Mouse (Mus musculus) left cerebral cortex, postnatal 36 days (tissue): ENCODE measurements around the gene Col26a1. TPM values are rescaled to one million over a fixed set of nuclear protein-coding genes. Genes with fewer than 3 reads are reported as not detected.

Source experiments
- DNase-seq, 2 experiments: peaks; one replicate each; pipeline ENCODE4 v3.0.0; 2021 to 2022; ENCODE audit warnings: low spot score in 2 of 2, mixed read lengths in 1 of 2
- intact Hi-C: fragments of 180-260 bp; cut with DNase I; formaldehyde crosslinking; loops from one replicate; pipeline ENCODE4 v1.15.1; 2025
- total RNA-seq, 2 experiments: library from RNA; stranded (reverse); gene quantifications; 2 replicates each; pipeline ENCODE4 v1.2.3; 2021

The Col26a1 gene
- total RNA-seq, 2 experiments from 2014 or later: 8.3 to 13.7 TPM

GRCm38 (mm10) chr5:136882055-136882787, 788 bp downstream of the Col26a1 start:
- intact Hi-C loops: no loop called here
- peak; percentile 7 to 8 for DNase-seq

GRCm38 (mm10) chr5:136881380-136882009, 1.5 kb downstream of the Col26a1 start:
- intact Hi-C loops: loop anchor here (1.0 to 2.0 kb wide), 2 partner anchors 41 to 89 kb away; no protein-coding TSS in a partner anchor

GRCm38 (mm10) chr5:136880101-136880500, 2.9 kb downstream of the Col26a1 start:
- DNase-seq: no peak
- intact Hi-C loops: loop anchor here (2.0 kb wide), 1 partner anchor 39 kb away; no protein-coding TSS in a partner anchor

More at GRCm38 (mm10) chr5:136881380-136882009, 1.5 kb downstream of the Col26a1 start:
- DNase-seq: peak; percentile 75 to 79

- intact Hi-C loops: no loop called here
- no peak for DNase-seq
These were observed 8.7 kb downstream of the Col26a1 start for GRCm38 (mm10) chr5:136874271-136874670.

GRCm38 (mm10) chr5:136872417-136872816, 10.6 kb downstream of the Col26a1 start:
- DNase-seq: no peak
- intact Hi-C loops: no loop called here

GRCm38 (mm10) chr5:136869451-136870114, 13.4 kb downstream of the Col26a1 start:
- intact Hi-C loops: no loop called here
- DNase-seq: no peak

- intact Hi-C loops: no loop called here
- no peak for DNase-seq
These were observed 15.3 kb downstream of the Col26a1 start for GRCm38 (mm10) chr5:136867706-136868105.

- DNase-seq: peak in 1 of 2 experiments; percentile 10
These were observed 18.9 kb downstream of the Col26a1 start for GRCm38 (mm10) chr5:136863961-136864674.

GRCm38 (mm10) chr5:136863276-136863675, 19.7 kb downstream of the Col26a1 start:
- intact Hi-C loops: no loop called here
- DNase-seq: no peak

More at GRCm38 (mm10) chr5:136863961-136864674, 18.9 kb downstream of the Col26a1 start:
- intact Hi-C loops: no loop called here

- no peak for DNase-seq
- intact Hi-C loops: no loop called here
These were observed 20.2 kb downstream of the Col26a1 start for GRCm38 (mm10) chr5:136862806-136863205.

- DNase-seq: no peak
- intact Hi-C loops: no loop called here
These were observed 21.6 kb downstream of the Col26a1 start for GRCm38 (mm10) chr5:136861191-136861940.

- no peak for DNase-seq
- intact Hi-C loops: no loop called here
These were observed 32.3 kb downstream of the Col26a1 start for GRCm38 (mm10) chr5:136850716-136851115.

GRCm38 (mm10) chr5:136846385-136847264, 36.4 kb downstream of the Col26a1 start:
- no peak for DNase-seq
- intact Hi-C loops: no loop called here

GRCm38 (mm10) chr5:136843930-136844329, 39.1 kb downstream of the Col26a1 start:
- DNase-seq: no peak
- intact Hi-C loops: no loop called here

- peak; percentile 14 to 25 for DNase-seq
- intact Hi-C loops: loop anchor here (2.0 kb wide), 1 partner anchor 41 kb away; no protein-coding TSS in a partner anchor
These were observed 43.0 kb downstream of the Col26a1 start for GRCm38 (mm10) chr5:136840036-136840435.

GRCm38 (mm10) chr5:136833053-136833452, 50.0 kb downstream of the Col26a1 start:
- intact Hi-C loops: no loop called here
- no peak for DNase-seq

GRCm38 (mm10) chr5:136830156-136830555, 52.9 kb downstream of the Col26a1 start:
- intact Hi-C loops: no loop called here
- DNase-seq: no peak

- intact Hi-C loops: no loop called here
- DNase-seq: no peak
These were observed 61.0 kb downstream of the Col26a1 start for GRCm38 (mm10) chr5:136821971-136822370.
